Mouse (Mus musculus): ENCODE data around the gene Irgc1. TPM values are rescaled to one million over a fixed set of nuclear protein-coding genes. Genes with fewer than 3 reads are reported as not detected.

Gene Irgc1
- total RNA-seq (2023), result 1 to 10 TPM; 2.1 to 2.6 TPM

DNA sequence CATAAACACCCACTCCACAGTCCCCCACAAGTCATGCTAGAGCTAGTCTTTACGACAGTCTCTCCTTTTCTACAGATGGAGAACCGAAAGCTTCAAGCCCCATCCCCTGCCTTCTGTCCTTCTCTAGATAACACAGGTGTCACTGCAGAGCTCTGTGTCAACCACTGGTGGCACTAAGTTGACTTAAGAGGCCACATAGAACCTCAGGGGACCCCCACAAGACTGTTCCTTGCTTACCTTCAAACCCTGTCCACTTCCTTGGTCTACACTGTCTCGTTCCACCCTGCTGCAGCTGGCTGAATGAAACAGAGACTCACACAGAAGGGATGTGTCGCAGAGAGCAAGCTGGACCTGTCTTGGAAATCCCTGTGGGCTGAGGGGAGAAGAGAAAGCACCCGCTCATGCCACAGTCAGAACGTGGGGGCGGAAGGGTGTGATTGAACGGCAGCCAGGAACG, at the start of gene Irgc1:
Gene Irgc1 (minus strand): TSS at position 443 of the 457 bp plus-strand sequence.

GRCm38 (mm10) chr7:24481474-24482207, 29.5 kb upstream of the Irgc1 start, which contains the start of gene Cadm4:
TSS of gene Cadm4 (plus strand) at chr7:24482023.

GRCm38 (mm10) chr7:24462388-24463319, 10.6 kb upstream of the Irgc1 start, which contains the start of gene Plaur:
TSS of gene Plaur (plus strand) at chr7:24462484.

GRCm38 (mm10) chr7:24399256-24400081, 52.6 kb downstream of the Irgc1 start, which contains the start of gene Smg9:
TSS of gene Smg9 (plus strand) at chr7:24399619.

Other genes with a start within 250 kb of the Irgc1 start
- gene Zfp111, start 240.9 kb downstream of the Irgc1 start, total RNA-seq (2023), result 1 to 10 TPM; 2.9 to 3.2 TPM
- 1 to 10 TPM in 1 of 2 experiments, under 1 TPM in 1; 0.62 to 1.2 TPM for gene Zfp109, start 214.7 kb downstream of the Irgc1 start, total RNA-seq (2023)
- gene Zfp108, start 197.5 kb downstream of the Irgc1 start, total RNA-seq (2023), result under 1 TPM; 0.29 to 0.33 TPM
- gene Zfp93, start 181.9 kb downstream of the Irgc1 start, total RNA-seq (2023), result under 1 TPM; 0.15 to 0.44 TPM
- gene Zfp61, start 151.1 kb downstream of the Irgc1 start, total RNA-seq (2023), result 1 to 10 TPM; 3.4 to 6.4 TPM
- 1 to 10 TPM; 1.1 to 1.3 TPM for gene Zfp94, start 135.6 kb downstream of the Irgc1 start, total RNA-seq (2023)
- under 1 TPM in 1 of 2 experiments, not detected in 1; 0.46 TPM for gene Tescl, start 118.4 kb downstream of the Irgc1 start, total RNA-seq (2023)
- not detected for gene Lypd5, start 103.1 kb downstream of the Irgc1 start, total RNA-seq (2023)
- 10 to 100 TPM; 10.4 to 15.7 TPM for gene Kcnn4, start 82.0 kb downstream of the Irgc1 start, total RNA-seq (2023)
- gene Smg9, start 52.7 kb downstream of the Irgc1 start, total RNA-seq (2023), result 10 to 100 TPM; 51.5 to 57.8 TPM
- 1,000 to 10,000 TPM in 1 of 2 experiments, 100 to 1,000 TPM in 1; 962 to 1,297 TPM for gene Plaur, start 10.2 kb upstream of the Irgc1 start, total RNA-seq (2023)
- not detected for gene Cadm4, start 29.7 kb upstream of the Irgc1 start, total RNA-seq (2023)
- gene Zfp428, start 54.7 kb upstream of the Irgc1 start, total RNA-seq (2023), result 1 to 10 TPM in 1 of 2 experiments, under 1 TPM in 1; 0.31 to 1.2 TPM
- not detected for gene AC161166.1, start 60.2 kb upstream of the Irgc1 start, total RNA-seq (2023)
- gene Irgq, start 78.4 kb upstream of the Irgc1 start, total RNA-seq (2023), result 1 to 10 TPM; 6.0 to 6.2 TPM
- gene Pinlyp, start 93.8 kb upstream of the Irgc1 start, total RNA-seq (2023), result not detected
- gene Xrcc1, start 94.0 kb upstream of the Irgc1 start, total RNA-seq (2023), result 10 to 100 TPM; 27.4 to 33.8 TPM
- gene Ethe1, start 135.2 kb upstream of the Irgc1 start, total RNA-seq (2023), result 10 to 100 TPM; 71.6 to 77.0 TPM
- under 1 TPM in 1 of 2 experiments, not detected in 1; 0.13 TPM for gene Zfp575, start 135.3 kb upstream of the Irgc1 start, total RNA-seq (2023)
- 1 to 10 TPM; 5.7 to 5.8 TPM for gene Phldb3, start 158.5 kb upstream of the Irgc1 start, total RNA-seq (2023)
- gene Lypd3, start 184.3 kb upstream of the Irgc1 start, total RNA-seq (2023), result not detected
- gene Tex101, start 224.4 kb upstream of the Irgc1 start, total RNA-seq (2023), result not detected

Data from neutrophil, adult 59 days (primary cell).